Mouse (Mus musculus) erythroblast, embryonic 14.5 days (primary cell): ENCODE data around the gene Sftpd. TPM values are rescaled to one million over a fixed set of nuclear protein-coding genes. Genes with fewer than 3 reads are reported as not detected.

Experiments used
- H3K27me3 ChIP-seq: 2 replicates; pipeline ENCODE4 v1.6.1; 2012; ENCODE audit warnings: inconsistent platforms; ENCODE audit not compliant: control insufficient read depth
- H3K36me3 ChIP-seq: 2 replicates; pipeline ENCODE4 v1.6.1; 2012; ENCODE audit warnings: mild to moderate bottlenecking, inconsistent platforms; ENCODE audit not compliant: control insufficient read depth
- H3K4me1 ChIP-seq: 2 replicates; pipeline ENCODE4 v1.6.1; 2012; ENCODE audit warnings: inconsistent platforms; ENCODE audit not compliant: control insufficient read depth
- H3K4me3 ChIP-seq: replicated peaks from 2 replicates; pipeline ENCODE3; 2012; ENCODE audit warnings: moderate library complexity, mild to moderate bottlenecking, inconsistent platforms
- H3K9me3 ChIP-seq: 2 replicates; pipeline ENCODE4 v1.6.1; 2012; ENCODE audit warnings: low read length, inconsistent platforms, mixed read lengths; ENCODE audit not compliant: control insufficient read depth
- GATA1 ChIP-seq: IDR thresholded peaks from 2 replicates; pipeline ENCODE4 v1.6.1; 2012; ENCODE audit warnings: low read length, inconsistent platforms, mixed read lengths
- TAL1 ChIP-seq: IDR thresholded peaks from 3 replicates; pipeline ENCODE4 v1.6.1; 2012; ENCODE audit warnings: low read length, inconsistent platforms, mixed read lengths
- polyA plus RNA-seq: library from polyadenylated mRNA; stranded (reverse); fragments of >175 nt; gene quantifications from 2 replicates; pipeline ENCODE4 v1.2.3, GENCODE M21; 2012

Gene Sftpd
- polyA plus RNA-seq: 0.03 TPM in 1 of 2 replicates, not detected in the other

- Histone ChIP-seq H3K4me1 (no peaks in the 10 kb centered on the region), H3K27me3 (no peaks in the 10 kb centered on the region), H3K36me3 (no peaks in the 10 kb centered on the region), H3K4me3 (no peak within 1 kb of the TSS), H3K9me3 (no peaks in the 10 kb centered on the region; the same call in 1 of the 2 replicates)
- TF ChIP-seq GATA1 (no peak), TAL1 (no peak)
These were observed at the start of gene Sftpd for GRCm38 (mm10) chr14:41185059-41185821. TSS of gene Sftpd (minus strand) at chr14:41185149.

- TF ChIP-seq TAL1 (no peak), GATA1 (no peak)
- Histone ChIP-seq H3K36me3 (no peaks in the 10 kb centered on the region), H3K4me1 (no peaks in the 10 kb centered on the region), H3K4me3 (no peak overlapping the region), H3K27me3 (no peaks in the 10 kb centered on the region), H3K9me3 (no peaks in the 10 kb centered on the region)
These were observed 13.2 kb upstream of the Sftpd start for GRCm38 (mm10) chr14:41198037-41198730.

- H3K4me1 ChIP-seq: no peaks in the 10 kb centered on the region
- no peaks in the 10 kb centered on the region for H3K27me3 ChIP-seq
- H3K36me3 ChIP-seq: no peaks in the 10 kb centered on the region
- H3K9me3 ChIP-seq: peaks cover 14% of the 10 kb centered on the region
- TF ChIP-seq TAL1 (no peak), GATA1 (no peak)
- H3K4me3 ChIP-seq: no peak overlapping the region
These were observed 4.5 kb upstream of the Sftpd start for GRCm38 (mm10) chr14:41189496-41189895.

- TF ChIP-seq TAL1: no peak
- H3K4me1 ChIP-seq: no peaks in the 10 kb centered on the region
- no peaks in the 10 kb centered on the region for H3K27me3 ChIP-seq
- no peak overlapping the region for H3K4me3 ChIP-seq
- H3K9me3 ChIP-seq: no peaks in the 10 kb centered on the region
- no peaks in the 10 kb centered on the region for H3K36me3 ChIP-seq
These were observed 10.1 kb downstream of the Sftpd start for GRCm38 (mm10) chr14:41174802-41175201.

- Histone ChIP-seq H3K9me3 (no peaks in the 10 kb centered on the region), H3K4me3 (no peak overlapping the region), H3K27me3 (no peaks in the 10 kb centered on the region), H3K36me3 (no peaks in the 10 kb centered on the region), H3K4me1 (no peaks in the 10 kb centered on the region)
- TF ChIP-seq TAL1: no peak
- TF ChIP-seq GATA1: no peak
These were observed 14.4 kb downstream of the Sftpd start for GRCm38 (mm10) chr14:41170514-41170913.

- Histone ChIP-seq H3K4me3 (no peak overlapping the region), H3K36me3 (no peaks in the 10 kb centered on the region), H3K9me3 (no peaks in the 10 kb centered on the region), H3K27me3 (no peaks in the 10 kb centered on the region), H3K4me1 (no peaks in the 10 kb centered on the region)
- TF ChIP-seq TAL1 (no peak), GATA1 (no peak)
These were observed 16.4 kb downstream of the Sftpd start for GRCm38 (mm10) chr14:41168567-41168966.

- Histone ChIP-seq H3K4me1 (no peaks in the 10 kb centered on the region), H3K9me3 (no peaks in the 10 kb centered on the region), H3K4me3 (no peak overlapping the region), H3K36me3 (no peaks in the 10 kb centered on the region), H3K27me3 (no peaks in the 10 kb centered on the region)
- TF ChIP-seq TAL1 (no peak), GATA1 (no peak)
These were observed 17.7 kb downstream of the Sftpd start for GRCm38 (mm10) chr14:41167278-41167677.

GRCm38 (mm10) chr14:41162663-41163062 lies 22.3 kb downstream of the Sftpd start:
- H3K9me3 ChIP-seq: no peaks in the 10 kb centered on the region
- no peaks in the 10 kb centered on the region for H3K4me1 ChIP-seq
- H3K36me3 ChIP-seq: no peaks in the 10 kb centered on the region
- H3K27me3 ChIP-seq: no peaks in the 10 kb centered on the region
- H3K4me3 ChIP-seq: no peak overlapping the region
- TF ChIP-seq TAL1 (no peak), GATA1 (no peak)

- Histone ChIP-seq H3K4me3 (no peak overlapping the region), H3K27me3 (no peaks in the 10 kb centered on the region), H3K36me3 (no peaks in the 10 kb centered on the region), H3K4me1 (no peaks in the 10 kb centered on the region), H3K9me3 (no peaks in the 10 kb centered on the region)
- TF ChIP-seq TAL1 (no peak), GATA1 (no peak)
These were observed 24.2 kb downstream of the Sftpd start for GRCm38 (mm10) chr14:41160743-41161142.
